Mouse (Mus musculus): ENCODE measurements around the gene Btbd9. TPM values are rescaled to one million over a fixed set of nuclear protein-coding genes. Genes with fewer than 3 reads are reported as not detected.
"Not testable (repeated sequence)": the region's sequence is repeated elsewhere in the genome, so short reads cannot be mapped to it uniquely, and the experiment has no call there.

Btbd9 gene
- total RNA-seq, 2 experiments from 2014 or later: 149 to 174 TPM

- no peak for DNase-seq
Measured at GRCm38 (mm10) chr17:30511399-30511798, 64.9 kb downstream of the Btbd9 start.

- DNase-seq: no peak
Measured at GRCm38 (mm10) chr17:30510171-30510570, 66.1 kb downstream of the Btbd9 start.

GRCm38 (mm10) chr17:30509646-30510045 is 66.6 kb downstream of the Btbd9 start:
- DNase-seq: no peak

GRCm38 (mm10) chr17:30507636-30508576 is 68.4 kb downstream of the Btbd9 start:
- DNase-seq: peak in 1 of 2 experiments; percentile 7

GRCm38 (mm10) chr17:30506916-30507315 is 69.4 kb downstream of the Btbd9 start:
- DNase-seq: peak in 1 of 2 experiments; percentile 10

GRCm38 (mm10) chr17:30499541-30499940 is 76.7 kb downstream of the Btbd9 start:
- not testable (repeated sequence) for DNase-seq

- DNase-seq: no peak
Measured at GRCm38 (mm10) chr17:30498779-30499178, 77.5 kb downstream of the Btbd9 start.

GRCm38 (mm10) chr17:30498376-30498719 is 77.9 kb downstream of the Btbd9 start:
- no peak for DNase-seq

- peak; percentile 78 to 83 for DNase-seq
Measured at GRCm38 (mm10) chr17:30497525-30498375, 78.5 kb downstream of the Btbd9 start.

- no peak for DNase-seq
Measured at GRCm38 (mm10) chr17:30495567-30495966, 80.7 kb downstream of the Btbd9 start.

GRCm38 (mm10) chr17:30495154-30495553 is 81.1 kb downstream of the Btbd9 start:
- no peak for DNase-seq

- no peak for DNase-seq
Measured at GRCm38 (mm10) chr17:30493481-30493880, 82.8 kb downstream of the Btbd9 start.

GRCm38 (mm10) chr17:30492191-30492590 is 84.1 kb downstream of the Btbd9 start:
- DNase-seq: no peak

GRCm38 (mm10) chr17:30491601-30492000 is 84.7 kb downstream of the Btbd9 start:
- DNase-seq: no peak

GRCm38 (mm10) chr17:30490601-30491000 is 85.7 kb downstream of the Btbd9 start:
- no peak for DNase-seq

GRCm38 (mm10) chr17:30490086-30490485 is 86.2 kb downstream of the Btbd9 start:
- no peak for DNase-seq

- DNase-seq: no peak
Measured at GRCm38 (mm10) chr17:30489629-30490028, 86.7 kb downstream of the Btbd9 start.

GRCm38 (mm10) chr17:30487695-30488094 is 88.6 kb downstream of the Btbd9 start:
- no peak for DNase-seq

GRCm38 (mm10) chr17:30485067-30485854 is 91.0 kb downstream of the Btbd9 start:
- DNase-seq: no peak

GRCm38 (mm10) chr17:30484446-30485066 is 91.7 kb downstream of the Btbd9 start:
- no peak for DNase-seq

- DNase-seq: no peak
Measured at GRCm38 (mm10) chr17:30481766-30482165, 94.5 kb downstream of the Btbd9 start.

- no peak for DNase-seq
Measured at GRCm38 (mm10) chr17:30481341-30481740, 94.9 kb downstream of the Btbd9 start.
